Mouse (Mus musculus) hindbrain, embryonic 14.5 days (tissue): ENCODE measurements around the gene Nr1i3. TPM values are rescaled to one million over a fixed set of nuclear protein-coding genes. Genes with fewer than 3 reads are reported as not detected.
A peak's percentile ranks its signal among the peaks of the same experiment; 100 is the strongest.

Experiments used
- ATAC-seq: fragments of 200-750 bp; cut with Nextera tagmentation; 2 replicates; pipeline ENCODE4 v1.8.0; 2017; ENCODE audit warnings: moderate number of reproducible peaks, mild to moderate bottlenecking, moderate TSS enrichment, moderate library complexity; ENCODE audit not compliant: low FRiP score
- DNase-seq: peaks from one replicate; pipeline ENCODE4 v3.0.0-alpha.2; 2015; ENCODE audit warnings: low spot score
- H3K27ac ChIP-seq: fragments of 300-500 bp; sonication (generic); 2 replicates; pipeline ENCODE4 v1.5.1; 2014; ENCODE audit warnings: mild to moderate bottlenecking, moderate library complexity
- H3K27me3 ChIP-seq: fragments of 300-500 bp; sonication (generic); 2 replicates; pipeline ENCODE4 v1.6.1; 2014; ENCODE audit warnings: mild to moderate bottlenecking, low read length, mixed read lengths; ENCODE audit not compliant: control insufficient read depth, insufficient read depth
- H3K36me3 ChIP-seq: fragments of 300-500 bp; sonication (generic); replicated peaks from 2 replicates; pipeline ENCODE4 v1.6.1; 2014; ENCODE audit not compliant: control insufficient read depth, insufficient read depth
- H3K4me1 ChIP-seq: fragments of 300-500 bp; sonication (generic); replicated peaks from 2 replicates; pipeline ENCODE4 v1.6.1; 2014; ENCODE audit warnings: antibody characterized with exemption, low read length, mixed read lengths; ENCODE audit not compliant: control insufficient read depth, insufficient read depth
- H3K4me2 ChIP-seq: fragments of 300-500 bp; sonication (generic); replicated peaks from 2 replicates; pipeline ENCODE4 v1.6.1; 2014; ENCODE audit warnings: mild to moderate bottlenecking, moderate library complexity
- H3K4me3 ChIP-seq: fragments of 300-500 bp; sonication (generic); replicated peaks from 2 replicates; pipeline ENCODE4 v1.5.1; 2014; ENCODE audit warnings: mild to moderate bottlenecking, low read length
- H3K9ac ChIP-seq: fragments of 300-500 bp; sonication (generic); 2 replicates; pipeline ENCODE4 v1.6.1; 2014
- H3K9me3 ChIP-seq: fragments of 300-500 bp; sonication (generic); 2 replicates; pipeline ENCODE4 v1.6.1; 2016; ENCODE audit warnings: low read length; ENCODE audit not compliant: control insufficient read depth
- WGBS: fragments of 180-500 bp; shearing (Covaris S2); extraction: QIAGEN DNeasy Blood & Tissue Kit; methylation state at CpG from one replicate; pipeline ENCODE4 v1.1.7; 2014; 5-methylcytosine and 5-hydroxymethylcytosine counted together
- polyA plus RNA-seq: library from polyadenylated mRNA; unstranded; fragments of >200 nt; fragmentation: Nextera tagmentation; extraction: Ambion mirVana; gene quantifications from 2 replicates; pipeline ENCODE4 v1.2.1, GENCODE M21; 2014

Nr1i3 gene
- polyA plus RNA-seq, 1 experiment from 2014 or later, result 0.21 TPM

- no peaks in the 10 kb centered on the region for H3K4me1 ChIP-seq
- H3K27me3 ChIP-seq, result no peaks in the 10 kb centered on the region
- H3K9me3 ChIP-seq, result no peaks in the 10 kb centered on the region
- H3K36me3 ChIP-seq, result no peaks in the 10 kb centered on the region
- 55% methylated on average over 6 of the region's 6 CpGs for WGBS
- H3K4me3 ChIP-seq, result no peak overlapping the region
- no peak overlapping the region for H3K4me2 ChIP-seq
- H3K27ac ChIP-seq, result no peak overlapping the region
- no peak overlapping the region for H3K9ac ChIP-seq
- ATAC-seq (no peak), DNase-seq (no peak)
These were observed 7.9 kb upstream of the Nr1i3 start for GRCm38 (mm10) chr1:171205704-171206493.

- no peak overlapping the region for H3K4me2 ChIP-seq
- H3K9me3 ChIP-seq, result no peaks in the 10 kb centered on the region
- no peak overlapping the region for H3K27ac ChIP-seq
- H3K4me3 ChIP-seq, result no peak overlapping the region
- DNase-seq, result no peak
- H3K4me1 ChIP-seq, result no peaks in the 10 kb centered on the region
- WGBS, result 25% methylated on average over 4 of the region's 4 CpGs
- no peaks in the 10 kb centered on the region for H3K36me3 ChIP-seq
- H3K27me3 ChIP-seq, result no peaks in the 10 kb centered on the region
- ATAC-seq, result no peak
- H3K9ac ChIP-seq, result no peak overlapping the region
These were observed 4.4 kb upstream of the Nr1i3 start for GRCm38 (mm10) chr1:171209409-171209808.

- ATAC-seq (no peak), DNase-seq (no peak)
- H3K4me1 ChIP-seq, result no peaks in the 10 kb centered on the region
- no peaks in the 10 kb centered on the region for H3K27me3 ChIP-seq
- H3K36me3 ChIP-seq, result no peaks in the 10 kb centered on the region; the same call in 1 of the 2 replicates
- no peak overlapping the region for H3K4me2 ChIP-seq
- H3K27ac ChIP-seq, result no peak overlapping the region
- no peak overlapping the region for H3K4me3 ChIP-seq
- no peaks in the 10 kb centered on the region for H3K9me3 ChIP-seq
- 50% methylated on average over 3 of the region's 3 CpGs for WGBS
- no peak overlapping the region for H3K9ac ChIP-seq
These were observed 916 bp upstream of the Nr1i3 start for GRCm38 (mm10) chr1:171212854-171213253.

GRCm38 (mm10) chr1:171216241-171216955, 2.6 kb downstream of the Nr1i3 start:
- no peak for DNase-seq
- WGBS, result 92% methylated on average over 18 of the region's 18 CpGs
- no peaks in the 10 kb centered on the region for H3K9me3 ChIP-seq
- no peak overlapping the region for H3K9ac ChIP-seq
- ATAC-seq, result no peak
- no peak overlapping the region for H3K4me3 ChIP-seq
- H3K27me3 ChIP-seq, result no peaks in the 10 kb centered on the region
- peaks cover 6% of the 10 kb centered on the region for H3K4me1 ChIP-seq
- peaks cover 25% of the 10 kb centered on the region for H3K36me3 ChIP-seq
- no peak overlapping the region for H3K27ac ChIP-seq
- H3K4me2 ChIP-seq, result no peak overlapping the region

GRCm38 (mm10) chr1:171220871-171221270, 7.1 kb downstream of the Nr1i3 start:
- ATAC-seq, result peak; percentile 46
- H3K9me3 ChIP-seq, result no peaks in the 10 kb centered on the region
- DNase-seq, result peak; percentile 90
- peaks cover 25% of the 10 kb centered on the region for H3K36me3 ChIP-seq
- H3K4me1 ChIP-seq, result peaks cover 10% of the 10 kb centered on the region
- no peak overlapping the region; the same call in 1 of the 2 replicates for H3K9ac ChIP-seq
- peak overlapping the region; percentile 53 for H3K4me3 ChIP-seq
- no peak overlapping the region for H3K27ac ChIP-seq
- H3K27me3 ChIP-seq, result no peaks in the 10 kb centered on the region
- 5% methylated on average over 10 of the region's 10 CpGs for WGBS
- peak overlapping the region; percentile 84 for H3K4me2 ChIP-seq

- Histone ChIP-seq H3K36me3 (peaks cover 25% of the 10 kb centered on the region), H3K4me2 (peak overlapping the region; percentile 84), H3K4me1 (peaks cover 10% of the 10 kb centered on the region), H3K27ac (peak overlapping the region; percentile 68; the same call in 1 of the 2 replicates), H3K9ac (peak overlapping the region; percentile 65), H3K4me3 (peak overlapping the region; percentile 53), H3K27me3 (no peaks in the 10 kb centered on the region), H3K9me3 (no peaks in the 10 kb centered on the region)
- DNase-seq (no peak), ATAC-seq (no peak)
- 8% methylated on average over 22 of the region's 22 CpGs for WGBS
These were observed 7.8 kb downstream of the Nr1i3 start for GRCm38 (mm10) chr1:171221281-171222193.

GRCm38 (mm10) chr1:171222238-171223155, 8.7 kb downstream of the Nr1i3 start, which contains the start of gene Tomm40l:
Tomm40l (minus strand) TSS chr1:171222514.
- WGBS, result 4% methylated on average over 28 of the region's 28 CpGs
- Histone ChIP-seq H3K4me2 (peak within 1 kb of the TSS; percentile 84), H3K4me1 (peaks cover 10% of the 10 kb centered on the region), H3K36me3 (peaks cover 25% of the 10 kb centered on the region), H3K27ac (peak within 1 kb of the TSS; percentile 68), H3K9me3 (no peaks in the 10 kb centered on the region), H3K9ac (peak within 1 kb of the TSS; percentile 65), H3K4me3 (peak within 1 kb of the TSS; percentile 53), H3K27me3 (no peaks in the 10 kb centered on the region)
- DNase-seq (peak; percentile 92), ATAC-seq (peak; percentile 97)

- DNase-seq (no peak), ATAC-seq (no peak)
- Histone ChIP-seq H3K4me1 (peaks cover 10% of the 10 kb centered on the region), H3K27me3 (no peaks in the 10 kb centered on the region), H3K36me3 (peaks cover 23% of the 10 kb centered on the region), H3K9ac (peak overlapping the region; percentile 35; the same call in 1 of the 2 replicates), H3K4me3 (peak overlapping the region; percentile 53; the same call in 1 of the 2 replicates), H3K27ac (peak overlapping the region; percentile 55; the same call in 1 of the 2 replicates), H3K9me3 (no peaks in the 10 kb centered on the region), H3K4me2 (peak overlapping the region; percentile 84)
- 84% methylated on average over 6 of the region's 6 CpGs for WGBS
These were observed 9.4 kb downstream of the Nr1i3 start for GRCm38 (mm10) chr1:171223168-171223567.
